Mouse (Mus musculus): ENCODE results near the gene Psme2b. TPM values are rescaled to one million over a fixed set of nuclear protein-coding genes. Genes with fewer than 3 reads are reported as not detected.
"Not testable (repeated sequence)": the region's sequence is repeated elsewhere in the genome, so short reads cannot be mapped to it uniquely, and the experiment has no call there.

Gene Psme2b
- polyA plus RNA-seq, 1 experiment from 2014 or later, result 2.1 TPM

DNA sequence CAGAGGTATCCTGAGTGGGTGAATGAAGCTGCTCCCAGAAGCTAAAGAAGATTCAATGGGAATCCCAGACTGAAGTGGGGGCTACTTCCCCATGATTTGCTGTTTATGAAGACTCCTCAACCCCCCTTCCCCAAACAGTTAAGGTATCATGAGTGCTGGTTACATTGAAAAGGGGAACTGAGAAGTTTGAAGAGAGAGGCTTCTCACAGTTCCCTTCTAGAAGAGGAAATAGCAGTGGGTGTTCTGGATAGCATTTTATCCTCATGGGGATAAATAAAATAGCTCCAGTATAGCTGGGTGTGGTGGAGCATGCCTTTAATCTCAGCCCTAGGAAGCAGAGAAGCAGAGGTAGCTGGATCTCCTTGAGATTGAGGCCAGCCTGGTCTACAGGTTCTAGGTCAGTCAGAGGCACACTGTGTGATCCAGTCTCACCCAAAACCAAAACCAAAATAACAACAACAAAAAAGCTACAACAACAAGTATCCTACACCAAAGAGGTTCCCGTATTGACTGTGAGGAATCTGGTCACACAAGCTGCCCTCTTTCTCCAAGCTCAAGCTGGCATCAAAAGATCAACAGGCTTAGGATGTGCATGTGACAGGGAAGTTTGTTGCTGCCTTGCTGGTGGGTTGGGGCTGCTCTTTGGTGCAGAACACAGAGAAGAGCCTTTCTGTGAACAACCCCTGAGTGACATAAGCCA lies 32.4 kb upstream of the Psme2b start, which contains the start of gene Olfr56:
Gene Olfr56 (plus strand): TSS at position 650 of the 700 bp plus-strand sequence.
- not testable (repeated sequence) for H3K4me2 ChIP-seq (replicated peaks); H3K9ac ChIP-seq; H3K27me3 ChIP-seq (ENCODE audit: control insufficient read depth, insufficient read depth, low read length); ATAC-seq (ENCODE audit: low FRiP score); H3K36me3 ChIP-seq (replicated peaks; ENCODE audit: control insufficient read depth, insufficient read depth); H3K4me3 ChIP-seq (replicated peaks; ENCODE audit: low read length); H3K9me3 ChIP-seq (ENCODE audit: control insufficient read depth, low read length); H3K27ac ChIP-seq; H3K4me1 ChIP-seq (replicated peaks; ENCODE audit: control insufficient read depth, insufficient read depth, low read length); DNase-seq (ENCODE audit: low spot score)
- no CpG with 5 or more reads among the region's 1 CpGs for WGBS

DNA sequence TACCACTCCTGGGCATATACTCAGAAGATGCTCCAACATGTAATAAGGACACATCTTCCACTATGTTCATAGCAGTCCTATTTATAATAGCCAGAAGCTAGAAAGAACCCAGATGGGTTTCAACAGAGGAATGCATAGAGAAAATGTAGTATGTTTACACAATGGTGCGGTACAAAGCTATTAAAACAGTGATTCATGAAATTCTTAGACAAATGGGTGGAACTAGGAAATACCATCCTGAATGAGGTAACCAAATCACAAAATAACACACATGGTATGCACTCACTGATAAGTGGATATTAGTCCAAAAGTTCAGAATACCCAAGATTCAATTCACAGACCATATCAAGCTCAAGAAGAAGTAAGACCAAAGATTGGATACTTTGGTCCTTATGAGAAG lies 28.7 kb upstream of the Psme2b start:
- not testable (repeated sequence) for H3K27ac ChIP-seq; H3K4me3 ChIP-seq (replicated peaks; ENCODE audit: low read length); H3K9me3 ChIP-seq (ENCODE audit: control insufficient read depth, low read length); H3K36me3 ChIP-seq (replicated peaks; ENCODE audit: control insufficient read depth, insufficient read depth); H3K4me1 ChIP-seq (replicated peaks; ENCODE audit: control insufficient read depth, insufficient read depth, low read length); H3K9ac ChIP-seq; H3K27me3 ChIP-seq (ENCODE audit: control insufficient read depth, insufficient read depth, low read length); ATAC-seq (ENCODE audit: low FRiP score); DNase-seq (ENCODE audit: low spot score); H3K4me2 ChIP-seq (replicated peaks)
- no CpG with 5 or more reads among the region's 1 CpGs for WGBS

DNA sequence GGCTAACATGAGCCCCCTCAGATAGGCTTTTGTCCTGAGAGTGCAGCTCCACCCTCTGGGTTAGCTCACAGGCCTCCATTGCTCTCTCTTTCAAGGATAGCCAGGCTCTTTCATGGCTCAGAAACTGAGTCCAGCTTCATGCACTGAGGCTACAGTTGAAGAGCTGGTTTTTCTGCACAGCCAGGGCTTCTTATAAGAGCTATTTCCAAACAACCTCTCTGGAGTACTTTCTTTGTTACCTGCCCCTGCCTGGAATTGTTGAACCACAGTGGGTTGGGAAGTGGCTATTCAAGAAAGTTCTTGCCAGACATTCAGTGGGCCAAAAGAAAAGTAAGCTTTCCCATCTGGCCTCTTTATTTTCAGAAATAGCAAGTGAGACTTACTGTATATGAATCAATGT lies 6.7 kb downstream of the Psme2b start:
- not testable (repeated sequence) for H3K4me3 ChIP-seq (replicated peaks; ENCODE audit: low read length); DNase-seq (ENCODE audit: low spot score); H3K4me1 ChIP-seq (replicated peaks; ENCODE audit: control insufficient read depth, insufficient read depth, low read length); H3K9me3 ChIP-seq (ENCODE audit: control insufficient read depth, low read length); H3K36me3 ChIP-seq (replicated peaks; ENCODE audit: control insufficient read depth, insufficient read depth); H3K27ac ChIP-seq; H3K27me3 ChIP-seq (ENCODE audit: control insufficient read depth, insufficient read depth, low read length); H3K4me2 ChIP-seq (replicated peaks); H3K9ac ChIP-seq; ATAC-seq (ENCODE audit: low FRiP score)

DNA sequence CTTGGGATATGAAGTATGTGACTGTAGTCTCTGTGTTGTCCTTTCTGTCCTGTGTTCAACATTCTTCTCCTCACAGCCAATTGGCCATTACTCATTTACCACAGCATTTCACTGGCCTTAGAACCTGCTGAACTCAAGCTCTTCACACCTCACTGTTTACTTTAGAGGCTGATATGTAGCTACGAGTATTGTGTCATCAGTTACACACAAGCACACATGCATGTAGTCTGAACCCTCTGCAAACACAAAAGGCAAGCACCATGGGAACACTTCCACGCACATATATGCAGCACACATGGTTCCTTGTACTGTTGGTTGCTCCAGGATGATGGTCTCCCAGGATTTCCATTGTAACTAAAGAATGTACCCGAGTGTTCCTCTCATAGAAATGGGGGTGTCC lies 10.7 kb downstream of the Psme2b start:
- not testable (repeated sequence) for H3K36me3 ChIP-seq (replicated peaks; ENCODE audit: control insufficient read depth, insufficient read depth); H3K27ac ChIP-seq; H3K9me3 ChIP-seq (ENCODE audit: control insufficient read depth, low read length); H3K9ac ChIP-seq; H3K4me1 ChIP-seq (replicated peaks; ENCODE audit: control insufficient read depth, insufficient read depth, low read length); H3K27me3 ChIP-seq (ENCODE audit: control insufficient read depth, insufficient read depth, low read length); H3K4me2 ChIP-seq (replicated peaks); H3K4me3 ChIP-seq (replicated peaks; ENCODE audit: low read length); ATAC-seq (ENCODE audit: low FRiP score); DNase-seq (ENCODE audit: low spot score)
- WGBS, result no CpG with 5 or more reads among the region's 3 CpGs

DNA sequence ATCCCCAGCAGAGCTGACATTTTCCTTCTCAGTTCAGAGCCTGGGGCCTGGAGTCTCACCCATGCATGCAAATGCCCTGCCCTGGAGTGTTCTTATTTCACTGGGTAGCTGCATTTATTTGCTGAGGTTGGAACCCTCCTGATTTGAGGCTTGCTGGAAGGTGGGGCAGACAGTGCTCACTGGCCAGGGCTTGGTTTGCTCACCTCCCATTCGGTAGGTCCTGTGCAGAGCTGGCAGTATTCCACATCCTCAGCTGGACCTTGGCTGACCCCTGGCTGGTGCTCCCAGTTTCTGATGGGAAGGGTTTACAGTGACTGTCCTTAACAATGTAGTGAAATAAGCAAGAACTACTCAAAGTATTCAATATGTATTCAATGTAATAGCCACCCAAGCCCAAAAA lies 12.1 kb downstream of the Psme2b start:
- H3K4me3 ChIP-seq (replicated peaks; ENCODE audit: low read length); H3K9ac ChIP-seq; H3K27ac ChIP-seq; H3K9me3 ChIP-seq (ENCODE audit: control insufficient read depth, low read length); H3K27me3 ChIP-seq (ENCODE audit: control insufficient read depth, insufficient read depth, low read length); H3K4me2 ChIP-seq (replicated peaks); ATAC-seq (ENCODE audit: low FRiP score); DNase-seq (ENCODE audit: low spot score); H3K36me3 ChIP-seq (replicated peaks; ENCODE audit: control insufficient read depth, insufficient read depth); H3K4me1 ChIP-seq (replicated peaks; ENCODE audit: control insufficient read depth, insufficient read depth, low read length): not testable (repeated sequence)
- 30% methylated on average over 1 of the region's 1 CpGs for WGBS

DNA sequence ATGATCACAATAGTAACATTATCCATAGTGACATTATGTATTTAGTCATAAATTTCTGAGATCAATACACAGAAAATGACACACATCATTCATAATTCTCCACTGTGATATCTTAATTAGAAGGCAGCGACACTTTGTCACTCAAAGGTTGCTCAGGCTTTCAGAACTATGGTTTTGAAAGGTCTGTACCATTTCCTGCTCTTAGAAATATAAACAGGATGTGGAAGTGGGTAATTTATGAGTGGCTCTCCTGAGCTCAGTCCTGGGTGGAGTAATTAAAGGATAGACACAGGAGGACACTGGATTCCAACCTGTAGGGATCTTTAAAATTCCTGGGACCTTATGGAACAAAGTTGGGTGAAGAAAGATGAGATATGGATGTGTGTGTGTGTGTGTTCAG lies 12.6 kb downstream of the Psme2b start:
- not testable (repeated sequence) for H3K4me1 ChIP-seq (replicated peaks; ENCODE audit: control insufficient read depth, insufficient read depth, low read length)
- 71% methylated on average over 1 of the region's 1 CpGs for WGBS

DNA sequence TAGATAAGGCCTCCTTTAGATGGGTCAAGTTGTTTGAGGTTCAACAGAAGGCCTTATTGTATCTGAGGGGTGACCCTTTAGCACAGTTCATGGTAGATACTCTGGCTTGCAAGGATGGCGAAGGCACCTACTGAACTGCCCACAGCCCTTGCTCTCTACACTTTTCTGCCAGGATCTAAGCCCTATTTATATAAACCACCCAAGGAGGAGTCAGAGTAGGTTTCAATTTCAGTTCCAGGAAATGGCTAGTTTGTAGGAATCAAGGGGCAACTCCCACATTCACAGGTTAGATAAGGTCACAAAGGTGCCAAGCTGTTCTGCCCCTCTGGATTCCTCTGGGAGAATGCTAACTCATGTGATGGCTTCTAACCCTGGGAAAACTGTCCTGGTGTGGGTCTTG lies 17.9 kb downstream of the Psme2b start:
- not testable (repeated sequence) for H3K4me2 ChIP-seq (replicated peaks); H3K36me3 ChIP-seq (replicated peaks; ENCODE audit: control insufficient read depth, insufficient read depth); ATAC-seq (ENCODE audit: low FRiP score); H3K27ac ChIP-seq; H3K9ac ChIP-seq; H3K4me1 ChIP-seq (replicated peaks; ENCODE audit: control insufficient read depth, insufficient read depth, low read length); DNase-seq (ENCODE audit: low spot score); H3K9me3 ChIP-seq (ENCODE audit: control insufficient read depth, low read length); H3K4me3 ChIP-seq (replicated peaks; ENCODE audit: low read length); H3K27me3 ChIP-seq (ENCODE audit: control insufficient read depth, insufficient read depth, low read length)
- WGBS, result 95% methylated on average over 1 of the region's 1 CpGs

More for the DNA sequence above, 12.6 kb downstream of the Psme2b start:
- H3K27ac ChIP-seq; H3K4me2 ChIP-seq (replicated peaks); ATAC-seq (ENCODE audit: low FRiP score); H3K36me3 ChIP-seq (replicated peaks; ENCODE audit: control insufficient read depth, insufficient read depth); H3K4me3 ChIP-seq (replicated peaks; ENCODE audit: low read length); DNase-seq (ENCODE audit: low spot score); H3K27me3 ChIP-seq (ENCODE audit: control insufficient read depth, insufficient read depth, low read length); H3K9ac ChIP-seq; H3K9me3 ChIP-seq (ENCODE audit: control insufficient read depth, low read length): not testable (repeated sequence)

DNA sequence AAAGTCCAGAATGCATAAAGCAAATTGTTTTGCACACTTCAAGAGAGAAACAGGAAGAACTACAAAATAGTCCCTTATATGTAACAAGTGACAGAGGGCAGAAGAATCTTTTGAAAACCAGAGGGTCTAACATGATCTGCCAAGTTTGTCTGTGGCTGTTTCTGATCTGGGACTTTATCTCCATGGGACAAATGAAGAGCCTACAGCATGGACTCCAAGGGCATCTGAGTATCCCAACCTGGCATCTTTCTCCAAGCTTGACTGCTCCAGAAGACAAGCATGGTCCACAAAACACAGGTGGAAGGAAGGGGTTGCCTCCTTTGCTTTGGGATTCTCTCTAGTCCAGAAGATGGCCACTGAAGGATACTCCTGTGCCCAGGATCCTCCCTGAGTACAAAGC lies 19.6 kb downstream of the Psme2b start:
- not testable (repeated sequence) for H3K4me1 ChIP-seq (replicated peaks; ENCODE audit: control insufficient read depth, insufficient read depth, low read length); ATAC-seq (ENCODE audit: low FRiP score); H3K9ac ChIP-seq; H3K36me3 ChIP-seq (replicated peaks; ENCODE audit: control insufficient read depth, insufficient read depth); H3K9me3 ChIP-seq (ENCODE audit: control insufficient read depth, low read length); H3K4me3 ChIP-seq (replicated peaks; ENCODE audit: low read length); DNase-seq (ENCODE audit: low spot score); H3K4me2 ChIP-seq (replicated peaks); H3K27me3 ChIP-seq (ENCODE audit: control insufficient read depth, insufficient read depth, low read length); H3K27ac ChIP-seq

DNA sequence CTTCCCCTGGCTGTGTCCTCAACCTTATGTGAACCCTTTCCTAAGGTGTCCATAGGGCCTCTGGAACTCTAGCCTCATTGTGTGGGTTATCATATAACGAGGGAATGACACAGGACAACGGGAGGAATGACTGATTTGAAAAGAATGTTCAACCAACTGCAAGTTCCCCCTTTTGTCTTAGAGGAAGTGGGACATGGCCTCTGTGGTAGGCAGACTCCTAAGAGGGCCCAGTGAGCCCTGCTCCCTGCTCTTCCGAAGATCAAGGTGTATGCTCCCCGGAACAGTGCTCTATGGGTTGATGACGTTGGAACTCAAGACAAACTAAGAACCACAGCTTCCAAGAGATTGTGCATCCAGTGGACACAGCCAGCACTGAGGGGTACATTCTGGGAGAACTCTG lies 22.2 kb downstream of the Psme2b start:
- not testable (repeated sequence) for H3K36me3 ChIP-seq (replicated peaks; ENCODE audit: control insufficient read depth, insufficient read depth); H3K4me3 ChIP-seq (replicated peaks; ENCODE audit: low read length); H3K4me1 ChIP-seq (replicated peaks; ENCODE audit: control insufficient read depth, insufficient read depth, low read length); H3K4me2 ChIP-seq (replicated peaks); H3K27me3 ChIP-seq (ENCODE audit: control insufficient read depth, insufficient read depth, low read length); H3K27ac ChIP-seq; ATAC-seq (ENCODE audit: low FRiP score); H3K9ac ChIP-seq; DNase-seq (ENCODE audit: low spot score); H3K9me3 ChIP-seq (ENCODE audit: control insufficient read depth, low read length)
- 78% methylated on average over 5 of the region's 5 CpGs for WGBS

DNA sequence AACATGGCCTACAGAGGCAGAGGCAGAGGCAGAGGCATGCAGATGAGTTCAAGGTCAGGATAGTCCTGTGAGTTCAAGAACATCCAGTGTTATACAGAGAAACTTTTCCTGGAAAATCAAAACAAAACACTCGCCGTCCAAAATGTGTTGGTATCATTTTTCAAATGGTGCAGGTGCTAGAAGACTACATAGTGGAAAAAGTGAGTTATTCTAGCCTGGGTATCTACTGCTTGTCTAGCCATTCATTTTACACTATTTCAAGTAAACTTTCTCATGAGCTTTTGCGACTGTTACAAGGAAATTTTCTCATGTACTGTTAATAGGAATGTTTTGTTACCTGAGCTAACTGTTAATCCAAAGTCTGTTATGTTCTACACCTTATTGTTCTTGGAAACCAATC lies 27.6 kb downstream of the Psme2b start:
- no peak for ATAC-seq (ENCODE audit: low FRiP score)
- WGBS, result 93% methylated on average over 3 of the region's 3 CpGs
- H3K4me3 ChIP-seq (replicated peaks; ENCODE audit: low read length), result no peak overlapping the region
- no peak overlapping the region for H3K9ac ChIP-seq
- no peak overlapping the region for H3K4me2 ChIP-seq (replicated peaks)
- no peaks in the 10 kb centered on the region for H3K27me3 ChIP-seq (ENCODE audit: control insufficient read depth, insufficient read depth, low read length)
- no peaks in the 10 kb centered on the region for H3K9me3 ChIP-seq (ENCODE audit: control insufficient read depth, low read length)
- no peaks in the 10 kb centered on the region for H3K36me3 ChIP-seq (replicated peaks; ENCODE audit: control insufficient read depth, insufficient read depth)
- H3K4me1 ChIP-seq (replicated peaks; ENCODE audit: control insufficient read depth, insufficient read depth, low read length), result no peaks in the 10 kb centered on the region
- no peak overlapping the region for H3K27ac ChIP-seq
- no peak for DNase-seq (ENCODE audit: low spot score)

Data from hindbrain, embryonic 14.5 days (tissue).